Mouse (Mus musculus) lung, embryonic 15.5 days (tissue): ENCODE measurements around the gene Exoc2. TPM values are rescaled to one million over a fixed set of nuclear protein-coding genes. Genes with fewer than 3 reads are reported as not detected.
A peak's percentile ranks its signal among the peaks of the same experiment; 100 is the strongest.

Experiments
- ATAC-seq: fragments of 200-750 bp; cut with Nextera tagmentation; 2 replicates; pipeline ENCODE4 v1.8.0; 2017; ENCODE audit warnings: moderate number of reproducible peaks, borderline replicate concordance; ENCODE audit not compliant: low FRiP score, low TSS enrichment; ENCODE audit errors: extremely low read depth
- H3K27ac ChIP-seq: fragments of 300-500 bp; sonication (generic); 2 replicates; pipeline ENCODE4 v1.5.1; 2015; ENCODE audit warnings: moderate library complexity, mild to moderate bottlenecking, inconsistent platforms
- H3K27me3 ChIP-seq: fragments of 300-500 bp; sonication (generic); 2 replicates; pipeline ENCODE4 v1.6.1; 2015; ENCODE audit warnings: inconsistent platforms
- H3K36me3 ChIP-seq: fragments of 300-500 bp; sonication (generic); 2 replicates; pipeline ENCODE4 v1.6.1; 2015; ENCODE audit warnings: inconsistent platforms
- H3K4me1 ChIP-seq: fragments of 300-500 bp; sonication (generic); 2 replicates; pipeline ENCODE4 v1.6.1; 2015; ENCODE audit warnings: inconsistent platforms
- H3K4me2 ChIP-seq: fragments of 300-500 bp; sonication (generic); 2 replicates; pipeline ENCODE4 v1.6.1; 2015; ENCODE audit warnings: inconsistent platforms, mild to moderate bottlenecking, moderate library complexity
- H3K4me3 ChIP-seq: fragments of 300-500 bp; sonication (generic); 2 replicates; pipeline ENCODE4 v1.5.1; 2015; ENCODE audit warnings: mild to moderate bottlenecking, inconsistent platforms
- H3K9ac ChIP-seq: fragments of 300-500 bp; sonication (generic); 2 replicates; pipeline ENCODE4 v1.6.1; 2015; ENCODE audit warnings: inconsistent platforms
- H3K9me3 ChIP-seq: fragments of 300-500 bp; sonication (generic); 2 replicates; pipeline ENCODE4 v1.6.1; 2016; ENCODE audit warnings: inconsistent platforms
- WGBS: fragments of 180-500 bp; shearing (Covaris S2); methylation state at CpG from one replicate; pipeline ENCODE4 v1.1.7; 2015; 5-methylcytosine and 5-hydroxymethylcytosine counted together
- polyA plus RNA-seq: library from polyadenylated mRNA; unstranded; fragments of >200 nt; fragmentation: Nextera tagmentation; extraction: Ambion mirVana; gene quantifications from 2 replicates; pipeline ENCODE4 v1.2.1, GENCODE M21; 2015

The Exoc2 gene
- polyA plus RNA-seq, 1 experiment from 2014 or later = 36.8 TPM

DNA sequence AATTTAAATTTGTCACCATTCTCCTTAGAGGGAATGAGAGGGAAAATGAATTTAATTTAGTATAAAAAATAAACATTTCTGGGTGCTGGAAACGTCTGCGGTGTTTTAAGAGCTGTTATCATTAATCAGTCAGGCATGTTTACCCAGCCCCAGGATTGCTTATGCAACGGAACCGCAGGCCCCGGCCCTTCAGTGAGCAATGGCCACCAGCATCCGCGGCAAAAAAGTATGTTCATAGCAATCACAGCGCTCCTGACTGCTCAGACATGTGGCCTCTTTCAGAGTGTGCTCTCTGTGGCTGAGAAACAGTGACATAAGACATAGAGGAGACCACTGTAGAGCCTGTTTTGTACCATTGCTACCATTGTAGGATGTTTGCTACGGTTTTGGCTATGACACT is 16.3 kb upstream of the Exoc2 start:
- 11% methylated on average over 9 of the region's 9 CpGs for WGBS
- 0 out of 2 replicates have a peak overlapping the region, but pooled peaks have one; percentile 12 for H3K27ac ChIP-seq
- no peak overlapping the region for H3K9ac ChIP-seq
- no peaks in the 10 kb centered on the region for H3K9me3 ChIP-seq
- ATAC-seq = peak; percentile 64; the same call in 1 of the 2 replicates
- H3K4me2 ChIP-seq = no peak overlapping the region
- H3K36me3 ChIP-seq = no peaks in the 10 kb centered on the region
- H3K4me3 ChIP-seq = no peak overlapping the region
- peaks cover 25% of the 10 kb centered on the region for H3K4me1 ChIP-seq
- no peaks in the 10 kb centered on the region; the same call in none of the 2 replicates for H3K27me3 ChIP-seq

DNA sequence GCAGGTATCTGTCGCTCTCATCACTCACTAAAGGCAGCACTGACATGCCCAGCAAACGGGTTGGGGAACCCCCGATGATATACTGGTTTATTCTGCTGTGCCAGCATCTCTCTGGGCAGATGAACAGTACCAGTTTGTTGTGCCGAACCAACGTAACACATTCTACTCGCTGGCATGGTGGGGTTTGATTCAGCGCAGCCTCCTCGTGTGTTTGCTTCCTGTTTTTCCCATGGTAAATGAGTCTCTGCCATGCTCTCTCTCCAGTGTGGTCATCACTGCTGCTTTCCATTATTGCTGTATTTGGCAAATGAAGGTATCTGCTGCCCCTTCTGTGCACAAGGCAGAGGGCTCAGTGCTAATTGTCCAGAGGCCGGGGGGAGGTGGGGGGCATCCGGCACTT is 15.8 kb upstream of the Exoc2 start:
- Histone ChIP-seq H3K4me2 (no peak overlapping the region), H3K27me3 (no peaks in the 10 kb centered on the region; the same call in none of the 2 replicates), H3K4me1 (peaks cover 27% of the 10 kb centered on the region), H3K27ac (0 out of 2 replicates have a peak overlapping the region, but pooled peaks have one; percentile 12), H3K9ac (no peak overlapping the region), H3K4me3 (no peak overlapping the region), H3K9me3 (no peaks in the 10 kb centered on the region), H3K36me3 (no peaks in the 10 kb centered on the region)
- ATAC-seq = no peak
- 64% methylated on average over 10 of the region's 10 CpGs for WGBS

DNA sequence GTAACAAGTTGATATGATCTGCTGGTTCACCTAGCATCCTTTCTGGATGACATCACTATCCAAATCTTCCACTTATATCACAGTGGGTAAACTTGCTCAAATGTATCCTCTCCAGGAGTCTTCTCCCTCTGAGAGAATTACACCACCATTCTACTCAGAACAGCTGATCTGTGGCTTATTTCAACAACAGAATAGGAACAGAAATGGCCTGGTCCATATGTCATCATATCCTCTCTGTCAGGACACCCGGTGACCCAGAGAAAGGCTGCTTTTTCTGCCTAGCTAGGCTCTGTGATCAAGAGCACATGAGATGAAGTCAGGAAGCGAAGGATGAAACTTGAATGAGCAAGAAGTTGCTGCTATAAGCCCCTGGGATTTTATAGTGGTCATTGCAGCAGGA is 13.8 kb upstream of the Exoc2 start:
- no peak overlapping the region for H3K4me2 ChIP-seq
- H3K4me1 ChIP-seq = peaks cover 25% of the 10 kb centered on the region
- H3K27ac ChIP-seq = no peak overlapping the region
- H3K9ac ChIP-seq = no peak overlapping the region
- 80% methylated on average over 2 of the region's 2 CpGs for WGBS
- H3K9me3 ChIP-seq = no peaks in the 10 kb centered on the region
- H3K36me3 ChIP-seq = no peaks in the 10 kb centered on the region
- no peak overlapping the region for H3K4me3 ChIP-seq
- ATAC-seq = no peak
- H3K27me3 ChIP-seq = no peaks in the 10 kb centered on the region; the same call in none of the 2 replicates

DNA sequence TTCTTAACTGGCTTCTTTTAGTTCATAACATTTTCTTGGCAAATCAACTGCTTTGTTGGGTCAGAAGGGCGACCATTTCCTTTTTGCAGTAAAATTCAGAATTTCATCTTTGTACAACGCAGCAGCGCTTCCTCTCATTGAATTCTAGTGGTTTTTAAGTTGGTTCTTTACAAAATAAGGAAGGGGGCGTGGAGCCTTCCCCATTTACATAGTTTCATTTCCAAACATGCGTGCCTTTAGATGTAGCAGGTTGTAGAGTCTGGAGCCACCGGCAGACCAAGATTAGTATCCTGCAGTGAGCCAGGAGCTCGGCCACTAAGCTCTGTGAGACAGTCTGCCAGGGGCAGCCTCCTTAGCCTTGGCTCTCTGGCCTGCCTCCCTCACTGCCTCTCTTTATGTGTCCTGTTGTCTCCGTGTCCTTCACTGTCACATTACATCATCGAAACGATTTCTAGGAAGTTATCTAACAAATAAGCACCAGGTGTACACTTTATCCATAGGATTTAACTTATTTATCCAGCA is 13.1 kb upstream of the Exoc2 start:
- peaks cover 25% of the 10 kb centered on the region for H3K4me1 ChIP-seq
- H3K4me3 ChIP-seq = no peak overlapping the region
- H3K27ac ChIP-seq = 0 out of 2 replicates have a peak overlapping the region, but pooled peaks have one; percentile 89
- WGBS = 64% methylated on average over 10 of the region's 10 CpGs
- no peaks in the 10 kb centered on the region; the same call in none of the 2 replicates for H3K27me3 ChIP-seq
- no peaks in the 10 kb centered on the region for H3K9me3 ChIP-seq
- H3K9ac ChIP-seq = no peak overlapping the region
- no peak overlapping the region for H3K4me2 ChIP-seq
- no peaks in the 10 kb centered on the region for H3K36me3 ChIP-seq
- no peak for ATAC-seq

DNA sequence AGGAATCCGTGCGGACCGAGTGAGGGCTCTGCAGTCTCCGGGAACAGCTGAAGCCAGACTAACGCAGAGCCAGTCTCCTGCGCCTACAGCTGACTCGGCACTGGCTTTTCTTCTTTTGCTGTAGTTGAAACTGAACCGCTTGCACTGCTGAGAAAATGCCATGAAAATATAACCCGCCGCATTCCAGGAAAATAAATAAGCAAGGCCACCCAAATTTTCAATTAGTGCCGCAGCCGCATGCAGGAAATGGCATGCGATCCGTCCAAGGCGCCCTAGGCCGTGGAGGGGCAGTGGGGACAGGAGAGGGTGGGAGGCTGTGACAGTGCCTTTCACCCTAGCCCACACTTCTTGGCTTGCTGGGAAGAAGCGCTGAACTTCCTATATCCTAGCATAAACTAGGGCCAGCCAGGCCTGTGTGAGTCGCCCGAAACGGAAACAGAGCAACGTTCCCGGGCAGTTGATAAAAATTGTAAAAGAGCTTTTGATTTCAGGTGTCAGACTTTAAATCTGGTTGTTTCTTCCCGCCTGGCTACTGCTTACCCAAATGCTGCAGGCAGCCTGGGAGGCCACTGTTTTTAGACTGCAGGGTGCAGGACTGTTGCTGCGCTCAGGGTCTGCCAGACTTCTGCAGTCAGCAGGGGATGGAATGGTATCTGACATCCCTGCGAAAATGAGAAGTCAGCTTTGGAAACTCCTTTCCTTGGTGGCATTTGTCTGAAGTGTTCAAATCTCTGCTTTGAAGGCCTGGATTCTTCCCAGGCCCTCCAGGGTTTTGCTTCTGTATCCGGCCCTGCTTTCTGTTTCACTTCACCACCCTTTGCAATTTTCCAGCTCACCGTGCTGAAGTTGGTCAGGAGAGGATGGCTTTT is 11.9 kb upstream of the Exoc2 start:
- Histone ChIP-seq H3K27me3 (no peaks in the 10 kb centered on the region; the same call in none of the 2 replicates), H3K27ac (peak overlapping the region; percentile 89), H3K9me3 (no peaks in the 10 kb centered on the region), H3K4me3 (peak overlapping the region; percentile 35), H3K4me1 (peaks cover 25% of the 10 kb centered on the region), H3K36me3 (no peaks in the 10 kb centered on the region), H3K4me2 (peak overlapping the region; percentile 63), H3K9ac (peak overlapping the region; percentile 35)
- ATAC-seq = peak; percentile 86; the same call in 1 of the 2 replicates
- 12% methylated on average over 27 of the region's 27 CpGs for WGBS

DNA sequence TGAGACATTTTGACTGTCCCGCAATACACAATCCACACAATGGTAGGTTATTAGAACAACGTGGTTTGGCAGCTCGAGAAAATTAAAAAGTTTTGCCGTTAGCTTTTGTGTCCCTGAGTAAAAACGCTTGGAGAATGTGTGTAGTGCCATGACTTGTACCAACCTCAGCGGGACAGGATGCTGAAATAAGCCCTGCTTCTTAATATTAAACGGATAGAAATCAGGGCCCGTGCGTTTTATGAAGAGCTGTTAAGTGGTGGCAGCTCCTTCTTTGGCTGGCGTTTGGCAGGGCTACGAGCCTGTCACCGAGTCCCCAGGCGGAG is 11.3 kb upstream of the Exoc2 start:
- Histone ChIP-seq H3K27ac (peak overlapping the region; percentile 89), H3K4me1 (peaks cover 25% of the 10 kb centered on the region), H3K36me3 (no peaks in the 10 kb centered on the region), H3K4me2 (peak overlapping the region; percentile 63), H3K9ac (peak overlapping the region; percentile 35), H3K9me3 (no peaks in the 10 kb centered on the region), H3K4me3 (peak overlapping the region; percentile 35), H3K27me3 (no peaks in the 10 kb centered on the region; the same call in none of the 2 replicates)
- ATAC-seq = no peak
- 13% methylated on average over 13 of the region's 13 CpGs for WGBS

DNA sequence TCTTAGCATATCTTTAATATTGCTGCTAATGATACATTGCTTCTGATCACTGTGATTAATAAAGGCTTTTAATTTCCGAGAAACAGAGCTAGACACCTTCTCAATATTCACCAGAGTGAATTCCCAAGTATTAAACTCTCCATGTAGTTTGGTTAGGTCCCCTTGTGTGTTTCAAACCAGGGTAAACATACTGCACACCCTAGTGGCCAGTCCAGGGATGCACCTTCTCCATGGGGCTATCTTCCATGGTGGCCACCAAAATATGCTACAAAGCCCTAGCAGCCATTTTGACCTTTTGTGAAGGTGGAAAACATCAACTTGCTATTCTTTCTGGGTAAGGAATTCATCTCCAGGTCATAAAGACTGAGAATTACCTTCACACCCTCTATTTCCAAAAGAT is 7.8 kb upstream of the Exoc2 start:
- Histone ChIP-seq H3K9me3 (no peaks in the 10 kb centered on the region), H3K4me1 (peaks cover 13% of the 10 kb centered on the region), H3K9ac (no peak overlapping the region), H3K36me3 (no peaks in the 10 kb centered on the region), H3K27ac (no peak overlapping the region), H3K27me3 (no peaks in the 10 kb centered on the region; the same call in 1 of the 2 replicates), H3K4me2 (no peak overlapping the region), H3K4me3 (no peak overlapping the region)
- no peak for ATAC-seq
- WGBS = 79% methylated on average over 1 of the region's 1 CpGs

DNA sequence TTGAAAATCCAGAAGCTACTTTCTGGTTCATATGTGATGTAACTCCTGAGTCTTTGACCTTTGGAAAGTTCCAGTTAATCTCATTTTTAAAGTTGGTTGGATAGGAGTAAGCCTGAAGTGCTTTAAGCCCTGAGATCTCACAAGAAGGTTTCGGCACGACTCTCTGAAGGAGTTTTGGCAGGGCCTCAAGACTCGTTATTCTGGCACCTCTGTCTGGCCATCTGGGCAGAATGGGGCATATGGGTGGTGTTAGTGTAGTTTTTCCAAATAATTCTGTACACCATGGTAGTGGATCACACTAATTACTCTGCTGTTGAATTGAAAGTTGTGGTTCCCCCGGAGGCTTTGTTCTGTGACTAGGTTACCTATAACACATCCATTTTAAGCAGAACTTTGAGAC is 4.3 kb upstream of the Exoc2 start:
- Histone ChIP-seq H3K27ac (no peak overlapping the region), H3K9me3 (no peaks in the 10 kb centered on the region), H3K9ac (no peak overlapping the region), H3K4me2 (no peak overlapping the region), H3K4me1 (peaks cover 4% of the 10 kb centered on the region; the same call in 1 of the 2 replicates), H3K27me3 (no peaks in the 10 kb centered on the region), H3K4me3 (no peak overlapping the region), H3K36me3 (no peaks in the 10 kb centered on the region)
- no peak for ATAC-seq
- WGBS = 50% methylated on average over 4 of the region's 4 CpGs

DNA sequence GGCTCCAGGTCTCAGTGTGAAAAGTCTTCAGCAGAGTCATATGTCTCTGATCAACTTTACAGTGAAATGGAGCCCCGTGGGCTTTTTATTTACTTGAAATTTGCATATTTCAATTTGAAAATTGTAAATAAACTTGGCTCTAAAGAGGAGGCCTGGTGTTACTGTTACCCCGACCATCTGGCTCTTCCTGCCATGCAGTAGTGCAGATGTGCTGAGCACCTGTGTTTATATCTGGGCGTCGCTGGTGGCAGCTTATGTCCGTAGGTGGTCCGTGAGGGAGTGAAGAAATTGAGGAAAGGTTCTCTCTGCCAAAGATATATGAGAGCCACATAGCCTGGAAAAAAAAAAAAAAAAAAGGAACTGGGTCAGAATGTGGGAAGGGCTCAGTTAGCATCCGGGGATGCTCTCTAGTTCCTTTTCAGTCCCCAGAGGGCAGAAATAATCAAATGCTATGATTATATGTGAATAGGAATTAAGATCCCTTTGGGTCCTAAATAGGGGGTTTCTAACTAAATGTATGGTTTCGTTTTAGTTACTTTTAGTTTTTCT is 2.7 kb upstream of the Exoc2 start:
- Histone ChIP-seq H3K4me1 (peaks cover 9% of the 10 kb centered on the region), H3K4me3 (no peak overlapping the region), H3K9me3 (no peaks in the 10 kb centered on the region), H3K27ac (no peak overlapping the region), H3K27me3 (no peaks in the 10 kb centered on the region), H3K9ac (no peak overlapping the region), H3K36me3 (no peaks in the 10 kb centered on the region), H3K4me2 (no peak overlapping the region)
- 30% methylated on average over 8 of the region's 8 CpGs for WGBS
- ATAC-seq = no peak

DNA sequence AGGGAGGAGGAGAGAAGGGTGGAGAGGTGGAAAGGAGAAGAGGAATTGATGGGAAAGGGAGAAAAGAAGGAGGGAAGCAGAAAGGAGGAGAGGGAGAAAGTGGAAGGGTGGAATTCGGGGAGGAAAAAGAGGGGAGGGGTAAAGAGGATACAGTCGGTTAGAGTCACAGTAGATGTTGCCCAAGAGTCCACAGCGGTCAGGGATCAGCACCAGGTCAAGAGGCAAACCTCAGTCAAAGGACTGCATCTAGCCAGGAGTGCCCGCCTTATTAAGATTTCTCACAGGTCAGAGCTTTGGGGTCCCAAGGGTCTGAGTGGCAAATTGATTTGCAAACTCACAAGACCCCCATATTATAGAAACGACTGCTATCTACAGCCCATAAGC is 346 bp upstream of the Exoc2 start:
- peak; percentile 56; the same call in 1 of the 2 replicates for ATAC-seq
- peak overlapping the region; percentile 92; the same call in 1 of the 2 replicates for H3K27ac ChIP-seq

DNA sequence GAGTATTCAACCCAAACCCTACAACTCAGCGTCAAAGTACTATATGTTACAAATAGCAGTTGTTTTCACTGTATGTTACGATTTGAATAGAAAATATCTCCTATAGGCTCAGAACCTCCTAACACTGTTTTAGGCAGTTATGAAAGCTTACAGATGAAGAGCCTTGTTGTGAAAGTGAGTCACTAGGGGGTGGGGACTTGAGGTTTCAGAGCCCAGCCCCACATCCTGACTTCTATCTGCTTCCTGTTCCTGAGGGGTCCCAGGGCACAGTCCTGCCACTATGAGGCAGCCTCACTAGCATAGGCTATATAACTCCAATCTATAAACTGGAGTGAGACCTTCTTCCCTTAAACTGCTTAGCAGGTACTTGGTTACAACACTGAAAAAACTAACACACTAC is 1.8 kb downstream of the Exoc2 start:
- Histone ChIP-seq H3K36me3 (no peaks in the 10 kb centered on the region), H3K27me3 (no peaks in the 10 kb centered on the region), H3K4me2 (no peak overlapping the region), H3K27ac (no peak overlapping the region), H3K9ac (no peak overlapping the region), H3K4me3 (no peak overlapping the region), H3K9me3 (no peaks in the 10 kb centered on the region), H3K4me1 (peaks cover 29% of the 10 kb centered on the region)
- 85% methylated on average over 2 of the region's 2 CpGs for WGBS
- ATAC-seq = no peak

More for the DNA sequence above, 346 bp upstream of the Exoc2 start:
- peak overlapping the region; percentile 91 for H3K9ac ChIP-seq
- no peaks in the 10 kb centered on the region for H3K27me3 ChIP-seq
- WGBS = 21% methylated on average over 5 of the region's 5 CpGs
- no peaks in the 10 kb centered on the region for H3K9me3 ChIP-seq
- no peaks in the 10 kb centered on the region for H3K36me3 ChIP-seq
- H3K4me3 ChIP-seq = peak overlapping the region; percentile 96
- peaks cover 16% of the 10 kb centered on the region for H3K4me1 ChIP-seq
- peak overlapping the region; percentile 62 for H3K4me2 ChIP-seq

DNA sequence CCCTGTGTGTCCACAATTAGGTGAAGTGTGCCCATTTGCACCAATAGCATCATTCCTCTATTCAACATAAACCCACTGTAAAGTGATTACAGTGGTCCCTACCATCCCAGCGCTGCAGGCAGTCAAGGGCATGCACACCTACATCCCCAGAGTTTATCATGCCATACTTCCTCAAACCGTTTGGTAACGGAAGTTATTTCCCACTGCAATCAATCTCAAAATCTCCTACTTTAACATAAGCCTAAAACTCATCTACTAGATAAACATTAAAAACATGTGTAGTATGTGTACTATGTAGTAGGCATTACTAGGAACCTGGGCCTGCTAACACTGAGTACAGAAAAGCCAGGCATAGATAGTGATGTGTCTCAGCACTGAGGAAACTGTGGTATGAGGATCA is 2.8 kb downstream of the Exoc2 start:
- Histone ChIP-seq H3K27me3 (no peaks in the 10 kb centered on the region), H3K4me3 (no peak overlapping the region), H3K4me1 (peaks cover 33% of the 10 kb centered on the region), H3K36me3 (no peaks in the 10 kb centered on the region), H3K9ac (no peak overlapping the region), H3K4me2 (no peak overlapping the region), H3K27ac (no peak overlapping the region), H3K9me3 (no peaks in the 10 kb centered on the region)
- ATAC-seq = no peak
- WGBS = 69% methylated on average over 3 of the region's 3 CpGs
